Mouse (Mus musculus): ENCODE data around the gene Abcb11.
"Not testable (repeated sequence)": the region's sequence is repeated elsewhere in the genome, so short reads cannot be mapped to it uniquely, and the experiment has no call there.

Abcb11 gene

GRCm38 (mm10) chr2:69342496-69343221 is at the start of gene Abcb11:
TSS of gene Abcb11 (minus strand) at chr2:69342616.
- no peak for DNase-seq

DNA sequence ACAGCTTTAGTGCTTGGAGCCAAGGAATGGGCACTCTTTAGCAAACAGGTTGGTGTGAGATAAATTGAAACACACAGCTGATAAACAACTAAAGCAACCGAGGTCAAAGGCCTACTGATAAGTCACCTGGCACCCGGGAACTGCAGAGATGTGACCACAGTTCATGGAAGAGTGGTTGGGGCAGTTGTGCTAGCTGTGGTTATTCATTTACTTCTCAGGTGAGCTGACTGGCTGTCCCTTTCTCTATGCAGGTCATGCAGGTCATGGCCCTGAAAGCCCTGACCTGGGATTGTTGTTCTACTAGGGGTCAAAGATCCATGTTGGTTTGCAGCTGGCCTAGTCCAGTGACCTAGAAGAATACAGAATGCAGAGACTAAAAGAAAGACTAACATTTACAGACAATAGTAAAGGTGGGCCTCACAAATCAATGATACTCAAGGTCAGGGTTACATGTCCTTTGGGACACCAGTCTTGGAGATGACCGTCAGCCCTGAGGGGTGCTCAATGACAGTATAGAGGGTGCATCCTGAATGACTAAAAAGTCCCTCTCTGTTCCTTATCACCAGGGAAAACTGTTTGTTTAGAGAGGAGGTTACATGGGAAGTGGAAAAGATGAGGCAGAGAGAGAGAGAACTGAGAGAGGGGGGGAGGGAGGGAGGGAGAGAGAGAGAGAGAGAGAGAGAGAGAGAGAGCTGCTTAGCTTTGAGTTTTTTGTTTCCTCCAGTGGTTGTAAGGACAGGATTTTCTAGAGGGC is 43.9 kb upstream of the Abcb11 start:
- no peak for DNase-seq

DNA sequence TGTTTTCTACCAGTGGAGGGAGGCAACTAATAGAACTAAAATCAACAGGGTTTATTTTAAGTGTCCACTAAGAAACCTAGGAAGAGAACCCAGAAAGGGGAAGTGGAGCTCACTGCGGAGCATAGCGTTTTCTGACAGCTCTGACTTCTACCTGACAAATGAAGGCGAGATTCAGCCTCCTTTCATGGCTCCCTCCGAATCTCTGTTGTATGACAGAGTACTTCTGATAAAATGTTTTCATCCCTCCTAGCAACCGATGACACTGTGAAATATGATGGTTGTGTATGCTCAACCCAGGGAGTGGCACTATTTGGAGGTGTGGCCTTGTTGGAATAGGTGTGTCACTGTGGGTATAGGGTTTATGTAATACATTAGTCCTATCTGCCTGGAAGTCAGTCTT is 40.4 kb upstream of the Abcb11 start:
- no peak for DNase-seq

GRCm38 (mm10) chr2:69381740-69382139 is 39.3 kb upstream of the Abcb11 start:
- no peak for DNase-seq

- no peak for DNase-seq
These were observed 37.9 kb upstream of the Abcb11 start, which contains the start of gene Dhrs9 for GRCm38 (mm10) chr2:69380281-69380680. TSS of gene Dhrs9 (plus strand) at chr2:69380445.

DNA sequence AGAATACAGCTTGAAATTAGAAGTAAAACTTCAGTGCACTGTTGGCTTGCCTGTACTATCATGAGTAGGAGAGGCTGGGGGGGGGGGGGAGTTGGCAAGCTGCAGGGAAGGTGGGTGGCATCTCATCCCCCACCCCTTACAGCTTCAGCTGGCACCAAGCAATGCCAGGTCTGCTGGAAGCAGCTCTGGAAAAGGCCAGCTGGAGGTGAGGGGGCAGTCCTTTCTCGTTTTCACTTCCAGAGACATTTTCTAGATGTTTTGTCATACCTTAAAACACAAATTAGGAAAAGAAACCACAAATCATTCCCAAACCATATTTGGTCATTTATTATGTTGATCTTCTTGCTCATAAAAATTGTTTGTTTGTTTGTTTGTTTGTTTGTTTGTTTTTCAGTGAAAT is 37.4 kb upstream of the Abcb11 start:
- no peak for DNase-seq

DNA sequence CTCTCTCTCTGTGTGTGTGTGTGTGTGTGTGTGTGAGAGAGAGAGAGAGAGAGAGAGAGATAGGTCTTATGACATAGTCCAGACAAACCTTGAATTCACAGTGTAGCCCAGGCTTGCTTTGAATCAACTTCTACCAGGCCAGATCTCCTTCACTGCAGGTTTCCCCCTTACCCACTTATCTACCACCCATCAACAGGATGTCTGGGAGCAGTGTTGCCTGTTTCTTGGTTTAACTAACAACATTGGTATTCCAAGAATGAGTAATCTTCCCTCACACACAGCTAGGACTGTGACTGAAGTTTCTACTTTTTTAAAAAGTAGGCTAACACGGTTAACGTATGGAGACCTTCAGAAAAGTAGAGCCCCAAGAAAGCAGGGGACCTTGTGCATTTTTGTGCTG is 34.4 kb upstream of the Abcb11 start:
- DNase-seq: no peak

GRCm38 (mm10) chr2:69365275-69365674 is 22.9 kb upstream of the Abcb11 start:
- DNase-seq: no peak

GRCm38 (mm10) chr2:69364831-69365230 is 22.4 kb upstream of the Abcb11 start:
- DNase-seq: no peak

DNA sequence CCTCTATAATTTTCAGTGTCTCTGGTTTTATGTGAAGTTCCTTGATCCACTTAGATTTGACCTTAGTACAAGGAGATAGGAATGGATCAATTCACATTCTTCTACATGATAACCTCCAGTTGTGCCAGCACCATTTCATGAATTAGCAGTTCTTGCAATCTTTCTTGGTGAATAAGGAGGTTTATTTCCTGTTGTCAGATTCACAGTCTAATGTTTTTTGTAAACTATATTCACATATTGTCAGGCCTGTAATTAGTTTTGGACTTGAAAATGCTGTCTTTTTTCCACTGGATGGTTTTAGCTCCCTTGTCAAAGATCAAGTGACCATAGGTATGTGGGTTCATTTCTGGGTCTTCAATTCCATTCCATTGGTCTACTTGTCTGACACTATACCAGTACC is 13.0 kb upstream of the Abcb11 start:
- DNase-seq: not testable (repeated sequence)

- no peak for DNase-seq
These were observed 910 bp downstream of the Abcb11 start for GRCm38 (mm10) chr2:69341506-69341905.

GRCm38 (mm10) chr2:69331523-69331922 is 10.9 kb downstream of the Abcb11 start:
- not testable (repeated sequence) for DNase-seq

GRCm38 (mm10) chr2:69328509-69329163 is 13.8 kb downstream of the Abcb11 start:
- DNase-seq: no peak

- no peak for DNase-seq
These were observed 17.3 kb downstream of the Abcb11 start for GRCm38 (mm10) chr2:69324881-69325660.

DNA sequence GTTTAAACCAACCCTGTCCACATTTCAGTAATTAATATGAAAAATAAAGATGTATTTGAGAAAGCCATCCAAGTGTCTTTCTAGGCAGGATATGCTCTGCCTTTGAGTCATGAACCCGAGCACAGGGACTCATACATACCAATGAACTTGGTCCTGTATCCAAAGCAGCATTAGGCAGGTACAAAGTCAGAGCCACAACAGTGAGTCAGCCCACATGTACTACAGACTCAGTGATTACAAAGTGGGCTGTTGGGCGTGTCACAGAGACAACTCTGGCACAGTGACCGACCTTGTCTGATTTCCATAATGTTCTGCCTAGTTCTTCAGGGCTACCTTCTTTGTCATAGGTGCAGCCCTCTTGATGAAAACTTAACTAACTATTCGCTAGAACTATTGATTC is 19.4 kb downstream of the Abcb11 start:
- DNase-seq: no peak

DNA sequence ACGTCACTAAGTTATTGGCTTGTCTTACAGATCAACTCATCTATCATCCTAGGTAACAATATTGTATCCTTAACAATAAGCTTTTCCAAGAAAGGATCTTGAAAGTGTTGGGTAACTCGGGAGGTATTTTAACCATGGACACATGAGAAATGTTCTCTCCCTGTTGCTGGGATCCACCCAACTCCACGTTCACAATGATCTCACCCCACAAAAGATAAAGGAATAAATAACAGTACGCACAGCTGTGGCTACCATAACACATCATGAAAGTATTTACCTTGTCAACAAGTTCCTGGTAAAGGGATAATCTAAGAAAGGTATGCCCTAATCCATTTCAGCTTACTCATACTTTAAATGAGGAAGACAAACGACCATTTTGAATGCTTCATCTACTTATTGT is 21.0 kb downstream of the Abcb11 start:
- DNase-seq: no peak

- DNase-seq: no peak
These were observed 31.1 kb downstream of the Abcb11 start for GRCm38 (mm10) chr2:69311337-69311736.

DNA sequence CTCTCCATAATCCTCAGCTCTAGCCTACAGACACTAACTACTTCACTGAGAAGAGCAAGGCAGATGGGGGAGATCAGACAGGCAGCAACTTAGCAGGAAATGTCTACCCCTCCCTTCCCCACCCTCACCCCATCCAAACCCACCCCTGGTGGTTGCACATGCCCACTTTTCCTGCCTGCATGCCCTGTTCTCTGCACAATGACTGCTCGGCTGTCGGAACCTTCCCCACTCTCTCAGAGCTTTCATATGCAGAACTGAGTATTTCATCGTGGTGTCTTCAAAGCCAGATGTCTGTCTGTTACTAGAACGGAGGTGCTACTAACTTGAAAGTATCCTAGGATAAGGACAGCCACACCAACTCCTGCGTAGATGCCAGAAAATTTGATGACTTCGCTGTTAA is 34.3 kb downstream of the Abcb11 start:
- DNase-seq: no peak

GRCm38 (mm10) chr2:69300568-69300967 is 41.8 kb downstream of the Abcb11 start:
- not testable (repeated sequence) for DNase-seq

GRCm38 (mm10) chr2:69294508-69294907 is 47.9 kb downstream of the Abcb11 start:
- no peak for DNase-seq

DNA sequence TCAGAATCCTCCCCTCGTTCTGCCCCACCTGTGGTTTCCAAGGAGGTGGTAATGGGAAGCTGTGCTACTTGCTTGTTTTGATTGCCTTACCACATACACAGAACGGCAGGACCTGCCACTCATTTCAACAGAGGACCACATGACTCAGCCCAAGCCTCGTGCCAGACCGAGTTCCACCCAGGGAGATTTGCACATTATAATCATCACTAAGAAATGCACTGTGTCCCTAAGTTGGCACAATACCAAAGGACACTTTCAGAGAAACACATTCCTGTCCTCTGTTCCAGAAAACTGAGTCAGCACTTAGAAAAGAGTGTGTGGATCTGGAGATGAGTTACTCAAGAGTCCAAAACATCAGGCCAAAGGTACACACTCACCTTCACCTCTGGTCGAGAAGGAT is 53.4 kb downstream of the Abcb11 start:
- DNase-seq: no peak

- DNase-seq: no peak
These were observed 66.5 kb downstream of the Abcb11 start for GRCm38 (mm10) chr2:69275875-69276274.

GRCm38 (mm10) chr2:69264069-69264618 is 78.3 kb downstream of the Abcb11 start:
- DNase-seq: no peak
